Mouse (Mus musculus) myocyte (in vitro differentiated cells): ENCODE data around the gene Nanos3. TPM values are rescaled to one million over a fixed set of nuclear protein-coding genes. Genes with fewer than 3 reads are reported as not detected.

Experiments
- H3K27me3 ChIP-seq: one replicate; pipeline ENCODE4 v1.6.1; 2011; ENCODE audit not compliant: control insufficient read depth, insufficient read depth, insufficient read length
- H3K36me3 ChIP-seq: one replicate; pipeline ENCODE4 v1.6.1; 2011; ENCODE audit not compliant: control insufficient read depth, insufficient read depth
- H3K4me2 ChIP-seq: one replicate; pipeline ENCODE4 v1.6.1; 2011; ENCODE audit warnings: low read depth, control low read depth
- H3K4me3 ChIP-seq: one replicate; pipeline ENCODE4 v1.5.1; 2011; ENCODE audit warnings: mild to moderate bottlenecking, control low read depth, moderate library complexity
- H3K79me2 ChIP-seq: one replicate; pipeline ENCODE4 v1.6.1; 2011; ENCODE audit not compliant: control insufficient read depth, insufficient read depth
- H3ac ChIP-seq: one replicate; pipeline ENCODE4 v1.6.1; 2011; ENCODE audit not compliant: control insufficient read depth, insufficient read length
- CEBPB ChIP-seq: IDR thresholded peaks from 2 replicates; pipeline ENCODE4 v1.6.1; 2011; ENCODE audit warnings: mild to moderate bottlenecking, moderate library complexity; ENCODE audit not compliant: poor library complexity, insufficient read depth, severe bottlenecking
- E2F4 ChIP-seq: IDR thresholded peaks from one replicate; pipeline ENCODE4 v1.6.1; 2011; ENCODE audit warnings: mild to moderate bottlenecking, control low read depth, moderate library complexity; ENCODE audit not compliant: insufficient read depth
- MAX ChIP-seq: IDR thresholded peaks from one replicate; pipeline ENCODE4 v1.6.1; 2011; ENCODE audit warnings: low read depth, mild to moderate bottlenecking, control low read depth
- MYOD1 ChIP-seq, 3 experiments: IDR thresholded peaks; one replicate each; pipeline ENCODE4 v1.6.1; 2011; ENCODE audit warnings: control low read depth in 2 of 3, low read depth in 2 of 3, mild to moderate bottlenecking in 2 of 3, moderate library complexity in 1 of 3; ENCODE audit not compliant: insufficient read length in 2 of 3, control insufficient read depth in 1 of 3
- MYOG ChIP-seq, 3 experiments: IDR thresholded peaks; one replicate each; pipeline ENCODE4 v1.6.1; 2011; ENCODE audit warnings: control low read depth in 2 of 3, low read depth in 2 of 3, mild to moderate bottlenecking in 2 of 3; ENCODE audit not compliant: insufficient read length in 2 of 3, control insufficient read depth in 1 of 3, insufficient read depth in 1 of 3
- POLR2A ChIP-seq: IDR thresholded peaks from one replicate; pipeline ENCODE4 v1.6.1; 2011; ENCODE audit warnings: low read depth, mild to moderate bottlenecking, control low read depth, moderate library complexity; ENCODE audit not compliant: insufficient read length
- POLR2AphosphoS2 ChIP-seq: IDR thresholded peaks from one replicate; pipeline ENCODE4 v1.6.1; 2011; ENCODE audit warnings: low read depth, control low read depth; ENCODE audit not compliant: insufficient read length
- REST ChIP-seq: IDR thresholded peaks from one replicate; pipeline ENCODE4 v1.6.1; 2011; ENCODE audit warnings: mild to moderate bottlenecking, control low read depth, moderate library complexity; ENCODE audit not compliant: insufficient read depth, insufficient read length
- SRF ChIP-seq: IDR thresholded peaks from one replicate; pipeline ENCODE4 v1.6.1; 2011; ENCODE audit warnings: low read depth; ENCODE audit not compliant: control insufficient read depth, insufficient read length
- TCF12 ChIP-seq: IDR thresholded peaks from one replicate; pipeline ENCODE4 v1.6.1; 2011; ENCODE audit warnings: mild to moderate bottlenecking, control low read depth; ENCODE audit not compliant: poor library complexity, insufficient read depth, severe bottlenecking
- TCF3 ChIP-seq: IDR thresholded peaks from one replicate; pipeline ENCODE4 v1.6.1; 2011; ENCODE audit warnings: low read depth, control low read depth; ENCODE audit not compliant: insufficient read length
- USF1 ChIP-seq: IDR thresholded peaks from one replicate; pipeline ENCODE4 v1.6.1; 2011; ENCODE audit warnings: low read depth, mild to moderate bottlenecking, control low read depth, moderate library complexity
- polyA plus RNA-seq: library from polyadenylated mRNA; unstranded; fragments of >200 nt; fragmentation: generic; extraction: Trizol; gene quantifications from one replicate; pipeline ENCODE4 v1.2.1, GENCODE M21; 2012; ENCODE audit warnings: missing spikeins

Gene Nanos3
- polyA plus RNA-seq, 1 experiment, result 1.2 TPM

GRCm38 (mm10) chr8:84222566-84223165 is 37.6 kb upstream of the Nanos3 start:
- Histone ChIP-seq H3K79me2 (no peaks in the 10 kb centered on the region), H3K4me3 (no peak overlapping the region), H3K27me3 (no peaks in the 10 kb centered on the region), H3ac (no peak overlapping the region), H3K4me2 (no peak overlapping the region), H3K36me3 (peaks cover 24% of the 10 kb centered on the region)
- TF ChIP-seq E2F4 (no peak), MAX (no peak), REST (no peak), MYOD1 (IDR thresholded peaks at IDR 0.05; ENCODE audit: control insufficient read depth in 1 of 3, insufficient read length in 2 of 3, low read depth in 2 of 3) (no peak), POLR2A (no peak), CEBPB (no peak), SRF (no peak), TCF3 (no peak), POLR2AphosphoS2 (no peak), TCF12 (no peak), USF1 (no peak), MYOG (IDR thresholded peaks at IDR 0.05; ENCODE audit: control insufficient read depth in 1 of 3, insufficient read depth in 1 of 3, insufficient read length in 2 of 3, low read depth in 2 of 3) (no peak)

DNA sequence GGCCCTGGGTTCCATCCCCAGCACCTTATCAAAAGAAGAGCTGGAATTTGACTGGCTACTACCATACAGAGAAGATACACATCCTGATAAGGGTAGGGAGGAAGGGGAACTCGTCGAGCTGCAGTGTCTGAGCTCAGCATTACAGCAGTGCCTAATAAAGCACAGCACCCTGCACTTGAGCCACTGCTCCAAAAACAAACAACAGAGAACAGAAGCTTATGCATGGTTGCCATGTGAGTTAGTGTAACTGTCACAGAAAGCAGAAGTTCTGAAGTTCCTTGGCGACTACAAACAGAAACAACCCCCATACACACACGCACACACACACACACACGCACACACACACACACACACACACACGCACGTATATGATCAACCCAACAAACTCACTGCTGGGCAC is 35.1 kb upstream of the Nanos3 start:
- no peak overlapping the region for H3K4me2 ChIP-seq
- no peak overlapping the region for H3ac ChIP-seq
- H3K79me2 ChIP-seq, result no peaks in the 10 kb centered on the region
- TF ChIP-seq MYOD1 (IDR thresholded peaks at IDR 0.05; ENCODE audit: control insufficient read depth in 1 of 3, insufficient read length in 2 of 3, low read depth in 2 of 3) (no peak), SRF (no peak), POLR2AphosphoS2 (no peak), TCF12 (no peak), MYOG (IDR thresholded peaks at IDR 0.05; ENCODE audit: control insufficient read depth in 1 of 3, insufficient read depth in 1 of 3, insufficient read length in 2 of 3, low read depth in 2 of 3) (no peak), USF1 (no peak), REST (no peak), E2F4 (no peak)
- peaks cover 24% of the 10 kb centered on the region for H3K36me3 ChIP-seq
- no peak overlapping the region for H3K4me3 ChIP-seq
- H3K27me3 ChIP-seq, result no peaks in the 10 kb centered on the region

DNA sequence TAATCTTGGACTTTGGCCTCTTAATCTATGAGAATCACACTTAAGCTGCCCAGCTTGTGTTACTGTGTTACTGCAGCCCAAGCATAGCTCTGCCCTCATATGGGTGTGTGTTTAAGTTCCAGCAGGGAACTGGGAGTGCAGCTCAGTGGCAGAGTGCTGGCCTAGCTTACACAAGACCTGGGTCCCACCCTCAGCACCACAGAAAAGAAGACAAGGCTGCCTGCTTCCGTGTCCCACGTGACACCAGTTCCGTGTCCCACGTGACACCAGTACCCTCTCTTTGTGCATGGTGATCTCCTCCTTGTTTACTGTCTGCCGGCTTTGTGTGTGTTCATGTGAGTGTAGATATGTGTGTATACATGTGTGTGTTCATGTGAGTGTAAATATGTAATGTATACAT is 33.1 kb upstream of the Nanos3 start:
- H3K27me3 ChIP-seq, result no peaks in the 10 kb centered on the region
- no peak overlapping the region for H3K4me2 ChIP-seq
- H3K36me3 ChIP-seq, result peaks cover 24% of the 10 kb centered on the region
- H3K4me3 ChIP-seq, result no peak overlapping the region
- TF ChIP-seq MYOD1 (IDR thresholded peaks at IDR 0.05; ENCODE audit: control insufficient read depth in 1 of 3, insufficient read length in 2 of 3, low read depth in 2 of 3), result no peak
- TF ChIP-seq POLR2AphosphoS2, result no peak
- TF ChIP-seq TCF3, result no peak
- no peak for TF ChIP-seq REST
- no peak for TF ChIP-seq SRF
- no peak for TF ChIP-seq POLR2A
- no peak overlapping the region for H3ac ChIP-seq
- no peaks in the 10 kb centered on the region for H3K79me2 ChIP-seq

- Histone ChIP-seq H3K79me2 (no peaks in the 10 kb centered on the region), H3K36me3 (peaks cover 22% of the 10 kb centered on the region), H3K4me2 (no peak overlapping the region), H3K4me3 (no peak overlapping the region), H3K27me3 (no peaks in the 10 kb centered on the region), H3ac (no peak overlapping the region)
- TF ChIP-seq TCF12, result no peak
- no peak for TF ChIP-seq POLR2A
- TF ChIP-seq MYOD1 (IDR thresholded peaks at IDR 0.05; ENCODE audit: control insufficient read depth in 1 of 3, insufficient read length in 2 of 3, low read depth in 2 of 3), result no peak
- TF ChIP-seq TCF3, result no peak
- TF ChIP-seq CEBPB, result no peak
- no peak for TF ChIP-seq POLR2AphosphoS2
- no peak for TF ChIP-seq REST
- TF ChIP-seq USF1, result no peak
- TF ChIP-seq E2F4, result no peak
- no peak for TF ChIP-seq SRF
Measured at GRCm38 (mm10) chr8:84217206-84217605, 32.2 kb upstream of the Nanos3 start.

DNA sequence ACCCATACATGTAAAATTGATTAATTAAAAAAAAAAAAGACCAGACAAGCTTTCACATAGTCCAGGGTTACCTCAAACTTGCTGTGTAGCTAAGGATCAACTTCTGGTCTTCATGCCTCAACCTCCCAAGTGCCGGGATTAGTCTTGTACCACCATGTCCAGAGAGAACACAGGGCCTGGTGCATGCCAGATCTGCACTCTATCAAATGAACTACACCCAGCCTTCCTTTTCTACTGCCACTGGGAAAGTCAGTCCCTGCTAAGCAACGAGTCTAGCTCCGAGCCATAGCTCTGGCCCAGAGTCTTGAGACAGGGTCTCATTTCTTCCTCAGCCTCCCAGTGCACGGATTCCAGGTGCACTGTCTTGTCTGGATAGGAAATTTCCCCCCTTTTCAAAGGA is 28.3 kb upstream of the Nanos3 start:
- H3K4me2 ChIP-seq, result no peak overlapping the region
- no peak overlapping the region for H3ac ChIP-seq
- no peaks in the 10 kb centered on the region for H3K27me3 ChIP-seq
- peaks cover 18% of the 10 kb centered on the region for H3K36me3 ChIP-seq
- H3K4me3 ChIP-seq, result no peak overlapping the region
- H3K79me2 ChIP-seq, result peaks cover 5% of the 10 kb centered on the region
- no peak for TF ChIP-seq TCF12
- TF ChIP-seq POLR2AphosphoS2, result peak; percentile 37
- TF ChIP-seq USF1, result no peak
